Mouse (Mus musculus) CH12.LX (cell line): ENCODE results near the gene Ubiad1.
A peak's percentile ranks its signal among the peaks of the same experiment; 100 is the strongest.

Source experiments
- CHD1 ChIP-seq: IDR thresholded peaks from 2 replicates; pipeline ENCODE4 v1.6.1; 2012; ENCODE audit warnings: low read depth, low read length, improper control_type of control experiment, inconsistent platforms
- E2F4 ChIP-seq: IDR thresholded peaks from 2 replicates; pipeline ENCODE4 v1.6.1; 2011; ENCODE audit warnings: low read depth, low read length, improper control_type of control experiment; ENCODE audit not compliant: insufficient replicate concordance
- MAZ ChIP-seq: IDR thresholded peaks from 2 replicates; pipeline ENCODE4 v1.6.1; 2012; ENCODE audit warnings: low read depth, mild to moderate bottlenecking, inconsistent platforms, low read length, improper control_type of control experiment, moderate library complexity
- POLR2A ChIP-seq: IDR thresholded peaks from 2 replicates; pipeline ENCODE4 v1.6.1; 2011; ENCODE audit warnings: low read depth, mild to moderate bottlenecking, improper control_type of control experiment, low read length

DNA sequence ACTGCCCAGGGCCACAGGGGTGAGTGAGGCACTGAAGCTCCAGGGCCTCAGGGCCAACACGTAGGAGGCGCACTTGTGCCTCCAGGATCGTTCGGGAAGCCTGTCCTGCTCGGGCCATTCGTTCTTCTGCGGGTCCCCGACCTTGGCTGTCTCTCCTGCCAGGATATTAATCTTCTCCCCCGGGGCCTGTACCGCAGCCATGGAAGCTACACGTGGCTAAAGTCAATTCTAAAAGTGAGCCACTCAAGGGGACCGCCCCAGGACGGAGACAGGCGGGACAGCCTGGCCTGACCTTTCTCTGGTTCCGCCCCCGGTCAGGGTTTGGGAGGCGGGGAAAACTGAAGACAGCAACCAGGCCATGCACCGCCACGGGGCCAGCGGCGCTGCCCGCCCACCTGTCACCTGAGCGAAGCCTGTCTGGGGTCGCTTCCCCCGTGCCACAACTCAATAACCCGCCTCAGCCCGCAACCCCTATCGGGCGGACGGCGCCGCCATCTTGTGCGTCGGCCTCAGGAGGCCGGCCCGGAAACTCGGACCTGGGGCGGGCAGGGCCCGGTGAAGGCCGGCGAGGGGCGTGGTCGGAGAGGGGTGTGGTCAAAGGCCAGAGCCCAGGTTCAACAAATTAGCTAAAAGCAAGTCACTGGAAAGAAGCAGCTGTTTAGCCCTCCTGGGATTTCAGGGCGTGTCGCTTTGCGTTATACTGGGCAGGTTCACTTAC lies at the start of gene Ubiad1:
- no peak for TF ChIP-seq CHD1
- peak; percentile 91 for TF ChIP-seq POLR2A
- TF ChIP-seq MAZ: no peak
- TF ChIP-seq E2F4: no peak
